Mouse (Mus musculus) central nervous system, embryonic 11.5 days (tissue): ENCODE results near the gene Calu. TPM values are rescaled to one million over a fixed set of nuclear protein-coding genes. Genes with fewer than 3 reads are reported as not detected.

Experiments
- polyA plus RNA-seq: library from polyadenylated mRNA; depleted of rRNA; stranded (reverse); fragments of >200 nt; gene quantifications from 2 replicates; pipeline ENCODE4 v1.2.3, GENCODE M21; 2012; rRNA removed

The Calu gene
- polyA plus RNA-seq, result 211 and 214 TPM in 2 replicates

DNA sequence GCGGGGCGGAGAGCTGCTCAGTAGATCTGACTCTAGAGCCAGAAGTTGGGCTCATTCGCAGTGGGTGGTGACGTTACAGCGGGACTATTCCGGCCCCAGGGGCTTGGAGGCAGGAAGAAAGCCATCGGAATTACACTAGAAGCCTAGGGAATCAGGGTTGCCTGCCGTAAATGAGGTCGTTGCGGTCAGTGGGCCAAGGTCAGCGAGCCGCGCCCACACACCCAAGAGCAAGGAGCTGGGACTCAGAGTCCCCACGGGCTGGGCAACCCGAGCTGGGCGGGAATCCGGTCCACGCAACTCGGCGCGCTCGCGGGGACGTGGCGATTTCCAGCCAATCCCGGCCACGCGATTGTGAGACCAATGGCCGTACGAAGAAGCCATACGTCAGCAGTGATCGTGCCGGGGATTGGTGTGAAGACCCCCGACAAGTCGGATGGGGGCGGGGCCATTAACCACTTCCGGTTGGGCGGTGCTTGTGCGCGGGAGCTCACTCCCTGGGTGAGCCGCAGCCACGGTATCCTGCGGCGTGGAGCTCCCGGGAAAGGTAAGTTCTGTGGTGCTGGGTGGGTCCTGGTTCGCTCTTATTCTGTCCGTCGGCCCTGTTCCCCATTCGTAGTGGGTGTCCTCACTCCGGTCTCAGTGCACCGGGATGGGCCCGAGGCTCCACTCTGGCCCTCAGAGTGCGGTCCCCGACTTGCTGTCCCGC is at the start of gene Calu:
Gene Calu (plus strand): TSS at position 405 of the 706 bp plus-strand sequence.

GRCm38 (mm10) chr6:29318879-29319278 is 29.0 kb upstream of the Calu start, which contains the start of gene Fam71f1:
TSS of gene Fam71f1 (plus strand) at chr6:29319140.

DNA sequence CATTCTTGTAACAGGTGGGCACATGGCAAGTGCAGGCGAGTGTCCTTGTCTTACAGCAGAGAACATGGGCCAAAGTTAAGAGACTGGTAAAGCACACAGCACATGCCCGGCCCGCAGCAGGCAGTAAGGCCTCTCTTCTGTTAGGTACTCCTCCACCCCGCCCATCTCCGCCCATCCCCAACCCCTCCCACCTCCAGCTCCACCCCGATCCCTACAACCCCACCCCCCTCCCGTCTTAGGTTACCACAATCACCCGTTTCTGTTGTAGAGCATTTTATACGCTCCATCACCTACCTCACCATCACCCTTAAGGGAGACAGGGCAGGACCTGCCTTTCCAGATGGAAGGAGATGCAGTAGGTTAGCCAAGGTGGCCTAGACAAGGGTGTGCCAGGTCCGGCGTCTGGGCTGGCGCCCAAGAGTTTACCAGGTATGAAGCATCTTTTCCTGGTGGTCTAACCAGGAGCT is 40.2 kb downstream of the Calu start, which contains the start of gene Opn1sw:
Gene Opn1sw (minus strand): TSS at position 417 of the 467 bp plus-strand sequence.

DNA sequence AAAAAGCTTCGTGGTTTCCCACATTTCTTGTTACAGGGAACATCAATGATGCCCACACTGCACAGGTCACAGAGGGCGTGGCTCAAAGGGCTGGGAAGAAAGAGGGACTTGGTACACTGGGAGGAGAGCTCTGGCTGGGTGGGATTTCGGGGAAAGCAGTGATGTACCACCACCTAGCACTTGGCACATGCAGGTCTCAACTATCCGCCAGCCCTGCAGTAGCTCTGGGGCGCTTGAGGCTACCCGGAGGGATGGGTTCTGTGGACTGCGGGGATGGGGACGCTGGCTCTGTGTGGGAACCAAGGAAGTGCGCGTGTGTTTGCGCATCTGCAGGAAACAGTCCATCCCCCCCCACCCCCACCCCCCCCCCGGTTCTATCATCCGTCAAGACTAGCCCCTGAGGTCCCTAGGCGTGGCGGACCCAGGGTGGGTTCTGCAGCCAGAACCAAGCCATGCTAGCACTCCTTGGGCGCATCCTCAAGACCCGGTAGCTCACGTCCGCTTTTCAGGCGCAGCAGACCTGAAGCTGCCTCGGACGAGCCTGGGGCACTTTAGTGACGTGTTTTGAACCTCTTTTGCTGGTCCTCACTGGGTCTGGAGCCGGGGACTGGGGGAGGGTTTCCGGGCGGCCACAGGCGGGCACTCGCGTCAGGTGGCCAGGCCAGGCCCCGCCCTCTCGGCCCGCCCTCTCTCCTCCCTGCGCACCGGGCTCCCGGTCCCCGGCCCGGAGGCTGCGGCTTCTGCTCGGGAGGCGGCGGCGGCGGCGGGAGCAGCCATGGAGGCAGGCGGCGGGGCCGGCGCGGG is 48.2 kb downstream of the Calu start, which contains the start of gene Ccdc136:
Gene Ccdc136 (plus strand): TSS at position 400 of the 804 bp plus-strand sequence.

Other genes starting within 250 kb of the Calu start
- 78.3 and 111 TPM in 2 replicates for gene Rbm28, start 183.1 kb upstream of the Calu start, polyA plus RNA-seq
- gene Prrt4, start 168.5 kb upstream of the Calu start, polyA plus RNA-seq, result 1.2 and 1.6 TPM in 2 replicates
- gene Impdh1, start 131.7 kb upstream of the Calu start, polyA plus RNA-seq, result 27.5 and 29.9 TPM in 2 replicates
- gene Hilpda, start 75.6 kb upstream of the Calu start, polyA plus RNA-seq, result 19.6 and 30.4 TPM in 2 replicates
- 1.0 and 1.5 TPM in 2 replicates for gene Fam71f2, start 68.5 kb upstream of the Calu start, polyA plus RNA-seq
- 0.09 TPM in 1 of 2 replicates, not detected in the other for gene Fam71f1, start 28.9 kb upstream of the Calu start, polyA plus RNA-seq
- 0.06 TPM in 1 of 2 replicates, not detected in the other for gene Opn1sw, start 40.4 kb downstream of the Calu start, polyA plus RNA-seq
- 31.4 and 47.4 TPM in 2 replicates for gene Ccdc136, start 48.2 kb downstream of the Calu start, polyA plus RNA-seq
- gene Flnc, start 85.2 kb downstream of the Calu start, polyA plus RNA-seq, result 5.5 and 12.2 TPM in 2 replicates
- 119 and 185 TPM in 2 replicates for gene Atp6v1f, start 119.6 kb downstream of the Calu start, polyA plus RNA-seq
- 0.16 TPM in 2 replicates for gene Atp6v1fnb, start 123.4 kb downstream of the Calu start, polyA plus RNA-seq
- gene Kcp, start 159.9 kb downstream of the Calu start, polyA plus RNA-seq, result 37.7 and 61.8 TPM in 2 replicates
- gene Irf5, start 178.6 kb downstream of the Calu start, polyA plus RNA-seq, result 1.5 and 4.3 TPM in 2 replicates